Mouse (Mus musculus) cerebellum, adult (tissue): ENCODE results near the gene Npr3.

Experiments
- ATAC-seq: cut with Nextera tagmentation; 2 replicates; pipeline ENCODE4 v1.9.2; 2017; ENCODE audit warnings: mild to moderate bottlenecking, moderate library complexity, mixed read lengths; ENCODE audit not compliant: insufficient number of reproducible peaks, low FRiP score, low TSS enrichment

The Npr3 gene

GRCm38 (mm10) chr15:11906571-11907531, at the start of gene Npr3:
Gene Npr3 (minus strand): TSS chr15:11907287.
- no peak for ATAC-seq

GRCm38 (mm10) chr15:11956129-11956528, 49.0 kb upstream of the Npr3 start:
- no peak for ATAC-seq

GRCm38 (mm10) chr15:11954190-11954589, 47.1 kb upstream of the Npr3 start:
- no peak for ATAC-seq

- ATAC-seq = no peak
These were observed 45.1 kb upstream of the Npr3 start for GRCm38 (mm10) chr15:11952159-11952558.

- ATAC-seq = no peak
These were observed 44.1 kb upstream of the Npr3 start for GRCm38 (mm10) chr15:11951181-11951580.

- ATAC-seq = no peak
These were observed 43.1 kb upstream of the Npr3 start for GRCm38 (mm10) chr15:11950144-11950543.

GRCm38 (mm10) chr15:11949490-11949889, 42.4 kb upstream of the Npr3 start:
- ATAC-seq = no peak

GRCm38 (mm10) chr15:11940855-11941254, 33.8 kb upstream of the Npr3 start:
- ATAC-seq = no peak

GRCm38 (mm10) chr15:11927742-11928141, 20.7 kb upstream of the Npr3 start:
- ATAC-seq = no peak

- ATAC-seq = no peak
These were observed 7.0 kb upstream of the Npr3 start for GRCm38 (mm10) chr15:11914101-11914500.

GRCm38 (mm10) chr15:11909875-11910274, 2.8 kb upstream of the Npr3 start:
- ATAC-seq = no peak

GRCm38 (mm10) chr15:11908166-11908565, 1.1 kb upstream of the Npr3 start:
- no peak for ATAC-seq

- no peak for ATAC-seq
These were observed 991 bp downstream of the Npr3 start for GRCm38 (mm10) chr15:11906021-11906570.

- ATAC-seq = no peak
These were observed 2.0 kb downstream of the Npr3 start for GRCm38 (mm10) chr15:11904848-11905672.

GRCm38 (mm10) chr15:11904043-11904847, 2.8 kb downstream of the Npr3 start:
- no peak for ATAC-seq

GRCm38 (mm10) chr15:11903196-11904042, 3.7 kb downstream of the Npr3 start:
- ATAC-seq = no peak

GRCm38 (mm10) chr15:11897617-11898016, 9.5 kb downstream of the Npr3 start:
- no peak for ATAC-seq

- ATAC-seq = no peak
These were observed 9.9 kb downstream of the Npr3 start for GRCm38 (mm10) chr15:11897162-11897561.

- ATAC-seq = no peak
These were observed 13.1 kb downstream of the Npr3 start for GRCm38 (mm10) chr15:11893969-11894368.
